Mouse (Mus musculus) forebrain, embryonic 13.5 days (tissue): ENCODE data around the gene Usp45. TPM values are rescaled to one million over a fixed set of nuclear protein-coding genes. Genes with fewer than 3 reads are reported as not detected.

Source experiments
- ATAC-seq: fragments of 200-750 bp; cut with Nextera tagmentation; 2 replicates; pipeline ENCODE4 v1.8.0; 2017
- H3K27ac ChIP-seq: fragments of 300-500 bp; sonication (generic); 2 replicates; pipeline ENCODE4 v1.5.1; 2015; ENCODE audit warnings: inconsistent platforms, mild to moderate bottlenecking, moderate library complexity
- H3K27me3 ChIP-seq: fragments of 300-500 bp; sonication (generic); 2 replicates; pipeline ENCODE4 v1.6.1; 2015; ENCODE audit warnings: mild to moderate bottlenecking, inconsistent platforms
- H3K36me3 ChIP-seq: fragments of 300-500 bp; sonication (generic); 2 replicates; pipeline ENCODE4 v1.6.1; 2015; ENCODE audit warnings: mild to moderate bottlenecking, inconsistent platforms; ENCODE audit not compliant: poor library complexity, severe bottlenecking
- H3K4me1 ChIP-seq: fragments of 300-500 bp; sonication (generic); 2 replicates; pipeline ENCODE4 v1.6.1; 2015; ENCODE audit warnings: inconsistent platforms
- H3K4me2 ChIP-seq: fragments of 300-500 bp; sonication (generic); 2 replicates; pipeline ENCODE4 v1.6.1; 2015; ENCODE audit warnings: inconsistent platforms, mild to moderate bottlenecking, moderate library complexity
- H3K4me3 ChIP-seq: fragments of 300-500 bp; sonication (generic); 2 replicates; pipeline ENCODE4 v1.5.1; 2015; ENCODE audit warnings: mild to moderate bottlenecking, inconsistent platforms
- H3K9ac ChIP-seq: fragments of 300-500 bp; sonication (generic); 2 replicates; pipeline ENCODE4 v1.6.1; 2015; ENCODE audit warnings: mild to moderate bottlenecking, inconsistent platforms
- H3K9me3 ChIP-seq: fragments of 300-500 bp; sonication (generic); replicated peaks from 2 replicates; pipeline ENCODE4 v1.6.1; 2016; ENCODE audit warnings: inconsistent platforms
- WGBS: fragments of 180-500 bp; shearing (Covaris S2); methylation state at CpG from one replicate; pipeline ENCODE4 v1.1.7; 2015; 5-methylcytosine and 5-hydroxymethylcytosine counted together
- polyA plus RNA-seq: library from polyadenylated mRNA; unstranded; fragments of >200 nt; fragmentation: Nextera tagmentation; extraction: Ambion mirVana; gene quantifications from 2 replicates; pipeline ENCODE4 v1.2.1, GENCODE M21; 2015

The Usp45 gene
- polyA plus RNA-seq, 1 experiment from 2014 or later, result 9.8 TPM

DNA sequence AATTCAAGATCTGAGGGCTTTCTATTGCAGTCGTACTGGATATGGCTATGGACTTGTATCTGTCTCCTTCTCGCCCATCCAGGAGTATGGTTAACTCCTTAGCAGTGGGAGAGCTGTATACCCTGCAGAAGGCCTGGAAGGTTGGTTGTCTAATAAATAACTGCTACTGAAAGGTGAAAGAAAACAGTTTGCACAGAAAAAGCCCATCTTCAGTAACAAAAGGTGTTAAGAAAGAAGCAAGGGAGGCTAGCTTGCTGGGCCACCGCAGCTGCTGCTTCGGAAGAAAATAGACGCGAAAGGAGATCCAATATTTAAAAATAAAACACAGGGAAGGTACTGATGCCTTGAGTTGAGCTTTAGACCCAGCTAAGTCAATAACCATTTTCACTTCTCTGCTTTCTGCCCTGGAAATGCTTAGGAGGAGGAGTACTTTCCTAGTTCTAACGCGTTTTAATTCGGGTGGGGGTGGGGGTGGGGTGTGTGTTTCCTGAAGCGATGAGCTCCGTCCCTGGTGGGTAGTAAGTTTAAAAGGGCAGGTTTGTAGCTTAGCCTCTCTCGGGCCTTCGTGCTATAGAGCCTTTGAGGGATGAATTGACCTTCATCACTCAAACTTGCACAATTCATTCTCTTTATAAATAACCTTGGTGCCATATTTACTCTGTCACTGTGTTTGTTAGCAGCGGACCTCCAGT is 639 bp upstream of the Usp45 start:
- Histone ChIP-seq H3K27me3 (no peaks in the 10 kb centered on the region), H3K36me3 (no peaks in the 10 kb centered on the region), H3K4me1 (peaks cover 10% of the 10 kb centered on the region), H3K4me3 (peak overlapping the region; percentile 68), H3K27ac (no peak overlapping the region), H3K9ac (peak overlapping the region; percentile 76), H3K9me3 (no peaks in the 10 kb centered on the region), H3K4me2 (peak overlapping the region; percentile 74)
- WGBS, result 20% methylated on average over 14 of the region's 14 CpGs
- peak; percentile 29 for ATAC-seq

DNA sequence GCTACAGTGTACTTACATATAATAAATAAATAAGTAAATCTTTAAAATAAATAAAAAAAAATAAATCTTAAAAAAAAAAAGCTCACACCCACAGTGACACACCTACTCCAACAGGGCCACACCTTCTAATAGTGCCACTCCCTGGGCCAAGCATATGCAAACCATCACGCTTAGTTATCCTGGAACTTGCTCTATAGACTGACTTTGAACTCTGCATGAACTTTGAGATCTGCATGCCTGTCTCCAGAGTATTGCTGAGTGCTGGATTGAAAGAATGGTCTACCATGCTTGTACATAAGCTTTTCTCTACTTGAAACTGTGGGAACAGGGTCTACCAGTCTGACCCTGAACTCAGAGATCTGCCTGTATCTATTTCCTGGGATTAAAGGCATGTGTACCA is 4.1 kb downstream of the Usp45 start:
- Histone ChIP-seq H3K4me1 (peaks cover 3% of the 10 kb centered on the region; the same call in 1 of the 2 replicates), H3K4me3 (no peak overlapping the region), H3K27ac (no peak overlapping the region), H3K9me3 (no peaks in the 10 kb centered on the region), H3K27me3 (no peaks in the 10 kb centered on the region), H3K36me3 (no peaks in the 10 kb centered on the region), H3K9ac (no peak overlapping the region), H3K4me2 (no peak overlapping the region)
- 85% methylated on average over 1 of the region's 1 CpGs for WGBS
- ATAC-seq, result no peak

DNA sequence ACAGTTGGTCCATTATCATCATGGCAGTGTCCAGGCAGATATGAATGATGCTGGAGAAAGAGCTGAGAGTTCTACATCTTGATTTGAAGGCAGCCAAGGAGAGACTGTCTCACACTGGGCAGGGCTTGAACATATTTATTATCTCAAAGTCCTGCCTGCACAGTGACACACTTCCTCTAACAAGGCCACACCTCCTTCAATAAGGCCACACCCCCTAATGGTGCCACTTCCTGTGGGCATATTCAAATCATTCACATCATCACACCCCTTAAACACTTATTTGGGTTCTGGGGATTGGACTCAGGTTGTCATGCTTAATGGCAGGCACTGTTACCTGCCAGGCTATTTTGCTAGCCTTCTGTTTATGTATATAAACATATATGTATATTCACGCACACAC is 5.3 kb downstream of the Usp45 start:
- Histone ChIP-seq H3K9ac (no peak overlapping the region), H3K4me1 (peaks cover 7% of the 10 kb centered on the region; the same call in 1 of the 2 replicates), H3K9me3 (no peaks in the 10 kb centered on the region), H3K27ac (no peak overlapping the region), H3K27me3 (no peaks in the 10 kb centered on the region), H3K4me3 (no peak overlapping the region), H3K4me2 (no peak overlapping the region), H3K36me3 (no peaks in the 10 kb centered on the region)
- 100% methylated on average over 1 of the region's 1 CpGs for WGBS
- ATAC-seq, result no peak

DNA sequence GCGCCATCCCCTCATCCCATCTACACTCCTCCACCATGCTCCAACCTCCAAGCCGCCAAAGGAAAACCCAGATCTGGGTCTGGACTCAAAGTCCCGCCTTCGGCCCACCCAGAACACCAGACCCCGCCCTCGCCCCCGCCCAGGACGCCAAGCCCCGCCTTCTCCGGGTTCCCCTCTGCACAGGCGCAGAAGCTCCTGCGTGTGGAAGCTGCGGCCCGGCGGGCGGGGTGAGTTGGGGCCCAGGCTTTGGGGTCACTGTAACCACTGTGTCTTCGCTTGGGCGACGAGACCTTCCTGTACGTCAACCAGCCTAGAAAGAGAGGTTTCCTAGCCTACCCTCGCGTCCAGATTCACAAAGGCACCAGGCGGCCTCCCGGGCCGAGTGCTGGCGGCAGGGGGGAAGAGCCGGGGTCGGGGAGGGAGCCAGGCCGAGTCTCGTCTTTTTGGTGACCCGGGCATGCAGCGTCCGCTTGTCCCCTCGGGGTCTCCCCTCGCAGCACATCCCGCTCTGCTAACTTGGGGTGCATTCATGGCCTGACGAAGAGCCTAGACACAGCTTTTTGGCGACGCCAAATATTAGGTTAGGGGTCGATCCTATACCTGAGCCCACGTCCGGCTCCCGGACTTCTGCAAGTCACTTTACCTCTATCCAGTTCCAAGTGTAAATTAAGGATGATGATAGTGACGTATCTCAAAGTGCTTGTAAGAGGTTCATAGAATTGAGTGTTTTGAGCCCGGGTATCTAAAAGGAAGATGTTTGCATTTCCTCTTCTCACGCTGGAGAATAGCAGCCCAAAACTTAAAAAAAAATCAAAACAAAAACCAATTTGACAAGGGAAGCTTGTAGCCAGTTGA is 9.4 kb downstream of the Usp45 start:
- peaks cover 10% of the 10 kb centered on the region; the same call in 1 of the 2 replicates for H3K4me1 ChIP-seq
- ATAC-seq, result peak; percentile 98

DNA sequence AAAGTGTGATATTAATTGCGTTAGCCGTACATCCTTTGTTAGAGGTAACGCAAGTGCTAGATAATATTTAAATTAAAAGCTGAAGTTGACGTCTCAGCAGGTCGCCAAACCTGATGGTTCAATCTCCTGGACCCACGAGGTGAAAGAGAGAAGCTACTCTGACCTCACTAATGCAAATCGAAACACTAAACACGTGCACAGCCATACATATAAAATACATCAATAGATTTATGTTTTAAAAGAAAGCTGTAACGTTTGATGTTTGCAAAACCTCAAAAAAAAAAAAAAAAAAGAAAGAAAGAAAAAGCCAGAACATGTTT is 9.9 kb downstream of the Usp45 start:
- H3K4me2 ChIP-seq, result peak overlapping the region; percentile 62
- peak overlapping the region; percentile 86 for H3K9ac ChIP-seq
- 6% methylated on average over 9 of the region's 9 CpGs for WGBS
- peaks cover 9% of the 10 kb centered on the region for H3K36me3 ChIP-seq
- H3K27me3 ChIP-seq, result no peaks in the 10 kb centered on the region
- no peaks in the 10 kb centered on the region for H3K9me3 ChIP-seq
- no peak for ATAC-seq
- peaks cover 10% of the 10 kb centered on the region; the same call in 1 of the 2 replicates for H3K4me1 ChIP-seq
- no peak overlapping the region for H3K27ac ChIP-seq
- peak overlapping the region; percentile 84 for H3K4me3 ChIP-seq

More for the DNA sequence above, 9.4 kb downstream of the Usp45 start:
- WGBS, result under 1% methylated on average over 41 of the region's 46 CpGs
- Histone ChIP-seq H3K4me2 (peak overlapping the region; percentile 62), H3K36me3 (peaks cover 3% of the 10 kb centered on the region), H3K4me3 (peak overlapping the region; percentile 84), H3K27me3 (no peaks in the 10 kb centered on the region), H3K9me3 (no peaks in the 10 kb centered on the region), H3K9ac (peak overlapping the region; percentile 86), H3K27ac (no peak overlapping the region)

DNA sequence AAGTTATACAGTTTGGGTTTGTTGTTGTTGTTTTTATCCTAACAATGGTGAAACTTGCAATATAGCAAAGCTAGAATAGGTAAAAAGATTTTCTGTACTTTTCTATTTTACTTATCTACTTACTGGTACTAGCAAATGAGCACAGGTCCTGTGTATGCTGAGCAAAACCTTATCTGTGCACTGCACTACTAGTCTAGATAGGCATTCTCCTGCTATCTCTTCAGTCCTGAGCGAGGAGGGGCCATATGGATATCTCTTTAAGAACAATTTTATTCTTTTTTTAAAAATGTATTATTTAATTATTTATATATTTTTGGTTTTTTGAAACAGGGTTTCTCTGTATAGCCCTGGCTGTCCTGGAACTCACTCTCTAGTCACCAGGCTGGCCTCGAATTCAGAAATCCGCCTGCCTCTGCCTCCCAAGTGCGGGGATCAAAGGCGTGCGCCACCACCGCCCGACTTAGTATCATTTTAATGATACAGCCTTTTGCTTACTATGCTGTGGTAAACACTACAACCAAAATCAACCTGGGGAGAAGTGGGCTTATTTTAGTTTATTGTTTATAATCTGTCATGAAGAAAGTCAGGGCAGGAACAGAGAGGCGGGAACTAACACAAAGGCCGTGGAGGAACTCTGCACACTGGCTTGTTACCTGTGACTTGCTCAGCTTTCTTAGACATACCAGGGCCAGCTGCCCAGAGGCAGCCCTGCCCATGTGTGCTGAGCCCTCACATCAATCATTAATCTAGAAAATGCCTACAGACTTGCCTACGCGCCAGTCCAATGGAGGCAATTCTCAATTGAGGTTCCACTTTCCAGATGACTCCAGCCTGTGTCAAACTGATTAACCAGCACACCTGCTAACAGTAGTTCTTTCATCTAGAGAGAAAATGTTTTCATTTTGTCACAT is 14.1 kb downstream of the Usp45 start:
- H3K27me3 ChIP-seq, result no peaks in the 10 kb centered on the region
- peaks cover 10% of the 10 kb centered on the region; the same call in 1 of the 2 replicates for H3K4me1 ChIP-seq
- no peak overlapping the region for H3K4me2 ChIP-seq
- no peaks in the 10 kb centered on the region for H3K9me3 ChIP-seq
- no peak overlapping the region for H3K9ac ChIP-seq
- H3K27ac ChIP-seq, result no peak overlapping the region
- no peak overlapping the region for H3K4me3 ChIP-seq
- whole genome bisulfite sequencing, result 94% methylated on average over 12 of the region's 12 CpGs
- ATAC-seq, result no peak
- peaks cover 44% of the 10 kb centered on the region for H3K36me3 ChIP-seq

DNA sequence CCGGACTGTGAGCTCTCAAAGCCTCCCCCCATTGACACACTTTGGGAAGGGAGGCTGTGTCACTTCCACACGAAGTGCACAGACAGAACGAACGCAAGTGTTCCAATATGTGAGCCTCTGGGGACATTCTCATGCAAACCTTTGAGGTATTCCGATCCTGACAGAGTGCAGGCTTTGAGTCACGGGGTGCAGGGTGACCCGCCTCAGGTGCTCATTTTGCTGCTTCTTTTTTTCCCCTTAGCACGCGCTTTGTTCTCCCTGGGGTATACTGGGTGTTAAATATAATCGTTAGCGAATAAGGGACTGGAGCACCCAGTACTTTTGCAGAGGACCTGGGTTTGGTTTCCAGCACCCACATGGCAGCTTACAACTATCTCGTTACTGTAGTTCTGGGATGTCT is 19.3 kb downstream of the Usp45 start:
- H3K4me1 ChIP-seq, result no peaks in the 10 kb centered on the region
- H3K4me3 ChIP-seq, result no peak overlapping the region
- ATAC-seq, result no peak
- peaks cover 56% of the 10 kb centered on the region for H3K36me3 ChIP-seq
- H3K27me3 ChIP-seq, result no peaks in the 10 kb centered on the region
- no peak overlapping the region for H3K9ac ChIP-seq
- H3K4me2 ChIP-seq, result no peak overlapping the region
- no peaks in the 10 kb centered on the region for H3K9me3 ChIP-seq
- H3K27ac ChIP-seq, result no peak overlapping the region
- WGBS, result 94% methylated on average over 12 of the region's 12 CpGs

DNA sequence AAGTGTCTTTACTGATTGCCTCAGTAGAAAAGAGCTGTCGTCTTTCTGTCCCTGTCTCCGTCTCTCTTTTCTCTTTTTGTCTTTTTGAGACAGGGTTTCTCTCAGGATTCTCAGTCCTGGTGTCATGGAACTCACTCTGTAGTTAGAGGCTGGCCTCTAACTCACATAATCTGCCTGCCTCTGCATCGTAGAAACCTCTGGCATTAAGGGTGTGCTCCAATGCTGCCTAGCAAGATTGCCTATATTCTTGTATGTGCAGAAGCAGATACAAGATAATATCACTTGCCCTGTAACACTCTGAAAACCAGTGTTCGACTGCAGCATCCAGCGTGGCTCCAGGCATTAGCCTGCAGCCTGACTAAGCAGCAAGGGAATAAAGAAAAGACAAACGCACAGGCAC is 21.9 kb downstream of the Usp45 start:
- no peak for ATAC-seq
- Histone ChIP-seq H3K9me3 (no peaks in the 10 kb centered on the region), H3K9ac (no peak overlapping the region), H3K4me3 (no peak overlapping the region), H3K27ac (no peak overlapping the region), H3K4me1 (no peaks in the 10 kb centered on the region), H3K27me3 (no peaks in the 10 kb centered on the region), H3K4me2 (no peak overlapping the region), H3K36me3 (peaks cover 45% of the 10 kb centered on the region)
- 85% methylated on average over 6 of the region's 6 CpGs for WGBS

DNA sequence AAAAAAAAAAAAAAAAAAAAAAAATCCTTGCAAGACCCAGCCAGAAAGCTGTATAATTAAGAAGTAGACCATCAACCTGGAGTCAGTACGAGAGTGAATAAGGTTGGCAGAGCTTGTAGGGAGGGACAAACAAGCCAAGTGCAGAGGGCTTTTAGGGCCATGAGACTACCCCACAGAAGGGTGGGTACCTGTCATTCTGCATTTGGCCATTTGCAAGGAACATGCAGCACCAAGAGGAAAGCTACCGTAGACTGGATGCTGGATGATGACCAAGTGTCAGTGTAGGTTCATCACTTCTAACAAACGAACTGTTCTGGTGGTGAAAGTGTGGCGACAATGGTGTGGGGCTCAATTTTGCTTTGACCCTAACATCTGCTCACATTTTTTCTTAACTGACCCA is 22.9 kb downstream of the Usp45 start:
- H3K27ac ChIP-seq, result no peak overlapping the region
- 92% methylated on average over 4 of the region's 4 CpGs for WGBS
- no peak for ATAC-seq

DNA sequence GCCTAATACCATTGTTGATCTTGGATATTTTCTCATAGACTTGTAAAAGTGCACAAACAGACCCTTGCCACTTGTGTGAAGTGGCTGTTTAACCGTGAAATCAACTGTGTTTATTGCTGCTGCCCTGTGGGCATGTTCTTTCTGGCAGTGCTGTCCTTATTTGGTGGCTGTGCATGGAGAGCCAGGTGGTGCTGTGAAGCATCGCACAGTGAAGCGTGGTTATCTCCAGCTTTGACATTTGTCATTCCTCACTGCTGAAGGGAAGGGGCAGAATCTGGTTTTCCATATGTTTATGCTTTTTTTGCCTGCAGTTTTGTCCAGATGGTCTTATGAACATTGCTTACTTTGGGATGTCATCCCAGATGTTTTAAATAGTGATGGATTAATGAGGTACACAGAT is 26.7 kb downstream of the Usp45 start:
- Histone ChIP-seq H3K27ac (no peak overlapping the region), H3K9ac (no peak overlapping the region), H3K4me3 (no peak overlapping the region), H3K27me3 (no peaks in the 10 kb centered on the region), H3K36me3 (peaks cover 30% of the 10 kb centered on the region), H3K4me1 (no peaks in the 10 kb centered on the region), H3K4me2 (no peak overlapping the region), H3K9me3 (no peaks in the 10 kb centered on the region)
- WGBS, result 67% methylated on average over 3 of the region's 3 CpGs
- peak; percentile 63; the same call in 1 of the 2 replicates for ATAC-seq

More for the DNA sequence above, 22.9 kb downstream of the Usp45 start:
- no peak overlapping the region for H3K4me3 ChIP-seq
- H3K9me3 ChIP-seq, result no peaks in the 10 kb centered on the region
- peaks cover 35% of the 10 kb centered on the region for H3K36me3 ChIP-seq
- no peak overlapping the region for H3K4me2 ChIP-seq
- no peaks in the 10 kb centered on the region for H3K27me3 ChIP-seq
- no peaks in the 10 kb centered on the region for H3K4me1 ChIP-seq
- no peak overlapping the region for H3K9ac ChIP-seq

DNA sequence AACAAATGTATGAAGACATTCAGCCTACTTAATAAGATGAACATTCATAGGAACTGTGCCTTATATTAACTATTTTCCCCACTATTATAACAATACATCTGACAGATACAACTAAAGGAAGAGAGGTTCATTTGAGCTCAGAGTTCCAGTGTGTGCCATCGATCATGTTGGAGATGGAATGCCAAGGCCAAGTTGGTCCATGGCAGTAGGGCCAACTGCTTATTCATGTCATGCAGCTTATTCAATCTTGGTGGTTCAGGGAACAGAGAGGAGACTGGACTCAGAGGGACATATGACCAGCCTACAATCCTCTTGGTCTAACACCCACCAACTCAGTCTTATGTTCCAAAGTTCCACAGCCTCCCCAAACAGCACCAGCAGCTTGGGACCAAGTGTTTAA is 34.1 kb downstream of the Usp45 start:
- Histone ChIP-seq H3K4me2 (no peak overlapping the region), H3K27me3 (no peaks in the 10 kb centered on the region), H3K4me1 (no peaks in the 10 kb centered on the region), H3K4me3 (no peak overlapping the region), H3K9me3 (no peaks in the 10 kb centered on the region), H3K27ac (no peak overlapping the region), H3K36me3 (peaks cover 60% of the 10 kb centered on the region), H3K9ac (no peak overlapping the region)
- WGBS, result 98% methylated on average over 1 of the region's 1 CpGs
- ATAC-seq, result no peak

DNA sequence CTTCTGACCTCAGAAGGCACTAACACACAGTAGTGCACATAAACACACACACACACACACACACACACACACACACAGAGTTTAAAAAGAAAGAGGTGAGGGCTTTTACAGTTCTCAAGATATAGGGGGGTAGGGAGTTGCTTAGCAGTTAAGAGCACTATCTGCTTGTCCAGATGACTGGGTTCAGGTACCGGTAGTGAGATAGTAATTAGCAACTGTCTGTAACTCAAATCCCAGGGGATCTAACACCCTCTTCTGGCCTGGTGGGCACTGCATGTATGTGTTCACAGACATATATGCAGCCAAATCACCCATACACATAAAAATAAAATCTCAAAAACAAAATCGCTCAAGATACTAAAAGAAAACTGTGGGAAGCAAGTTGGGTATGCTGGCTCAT is 34.7 kb downstream of the Usp45 start:
- no peak overlapping the region for H3K4me3 ChIP-seq
- no peaks in the 10 kb centered on the region for H3K9me3 ChIP-seq
- H3K27ac ChIP-seq, result no peak overlapping the region
- H3K27me3 ChIP-seq, result no peaks in the 10 kb centered on the region
- no peak for ATAC-seq
- H3K4me2 ChIP-seq, result no peak overlapping the region
- peaks cover 60% of the 10 kb centered on the region for H3K36me3 ChIP-seq
- H3K9ac ChIP-seq, result no peak overlapping the region
- H3K4me1 ChIP-seq, result no peaks in the 10 kb centered on the region
- 93% methylated on average over 2 of the region's 2 CpGs for WGBS
